Mouse (Mus musculus): ENCODE data around the gene Phlpp2. TPM values are rescaled to one million over a fixed set of nuclear protein-coding genes. Genes with fewer than 3 reads are reported as not detected.

Gene Phlpp2
- total RNA-seq, 2 experiments from 2014 or later = 2.4 to 2.9 TPM

GRCm38 (mm10) chr8:109957167-109958028, 89.1 kb downstream of the Phlpp2 start:
- peak overlapping the region; percentile 46 for H3K4me3 ChIP-seq
- peak overlapping the region; percentile 77 for H3K27ac ChIP-seq
- no peak for DNase-seq
- intact Hi-C loops (cut with DNase I) = no loop called here
- TF ChIP-seq CTCF (IDR thresholded peaks at IDR 0.05) = no peak

GRCm38 (mm10) chr8:109958036-109958655, 89.8 kb downstream of the Phlpp2 start:
- peak overlapping the region; percentile 23 for H3K4me3 ChIP-seq
- intact Hi-C loops (cut with DNase I) = no loop called here
- no peak for DNase-seq
- peak overlapping the region; percentile 77 for H3K27ac ChIP-seq
- TF ChIP-seq CTCF (IDR thresholded peaks at IDR 0.05) = no peak

DNA sequence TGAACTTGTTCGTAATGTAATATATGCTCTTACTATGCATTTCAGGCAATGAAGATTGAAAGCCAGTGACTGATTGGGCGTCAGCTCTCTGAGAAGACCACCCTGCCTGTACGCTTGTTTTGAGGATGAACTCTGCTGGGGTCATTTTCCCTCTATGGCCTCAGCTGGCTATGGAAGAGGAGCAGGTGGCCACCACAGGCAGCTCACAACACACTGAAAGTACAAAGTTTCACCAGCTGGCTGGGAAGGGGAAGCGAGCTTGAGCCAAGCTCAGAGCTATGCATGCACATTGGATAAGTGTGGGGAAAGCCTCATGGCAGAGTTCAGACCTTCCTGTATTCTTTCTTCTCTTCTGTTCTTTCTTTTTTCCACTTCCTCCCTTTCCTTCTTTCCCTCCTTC, 90.8 kb downstream of the Phlpp2 start:
- intact Hi-C loops (cut with DNase I) = no loop called here
- no peak for DNase-seq
- TF ChIP-seq CTCF (IDR thresholded peaks at IDR 0.05) = no peak
- Histone ChIP-seq H3K27ac (no peak overlapping the region), H3K4me3 (no peak overlapping the region)

DNA sequence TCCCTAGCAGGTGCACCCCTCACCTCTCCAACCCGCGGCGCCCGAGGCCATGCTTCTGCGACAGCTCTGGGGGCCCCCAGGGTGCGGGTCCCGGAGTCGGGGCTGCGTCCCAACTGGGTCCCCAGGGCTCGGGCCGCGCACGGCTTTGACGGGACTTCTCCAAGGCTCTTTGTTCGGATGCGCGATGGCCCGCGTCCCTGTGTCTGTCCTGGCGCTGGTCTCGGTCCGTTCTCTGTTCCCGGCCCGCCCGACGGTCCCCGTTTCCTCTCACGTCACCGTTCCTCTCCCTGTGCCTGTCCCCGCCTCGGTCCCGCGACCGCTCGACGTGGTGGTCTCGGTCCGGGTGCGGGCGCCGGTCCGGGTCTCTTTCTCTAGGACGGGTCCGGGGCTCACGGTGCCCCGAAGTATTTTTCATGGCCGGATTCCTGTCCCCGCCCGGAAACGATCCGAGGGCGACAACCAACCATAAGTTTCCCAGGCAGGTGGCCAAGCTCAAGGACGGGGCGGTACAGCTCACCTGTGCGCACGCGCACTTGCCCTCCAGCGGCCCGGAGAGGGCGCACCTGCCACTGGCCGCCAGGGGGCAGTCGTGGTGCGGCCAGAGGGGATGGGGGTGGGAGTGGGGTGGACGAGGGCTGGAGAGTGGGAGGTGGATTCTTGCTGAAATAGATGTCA, 93.5 kb downstream of the Phlpp2 start, which contains the start of gene Marveld3:
Gene Marveld3 (minus strand): TSS at position 511 of the 675 bp plus-strand sequence.
- H3K4me3 ChIP-seq = peak within 1 kb of the TSS; percentile 64
- intact Hi-C loops (cut with DNase I) = no loop called here
- peak; percentile 48 for DNase-seq
- TF ChIP-seq CTCF (IDR thresholded peaks at IDR 0.05) = peak; percentile 64
- H3K27ac ChIP-seq = no peak within 1 kb of the TSS

DNA sequence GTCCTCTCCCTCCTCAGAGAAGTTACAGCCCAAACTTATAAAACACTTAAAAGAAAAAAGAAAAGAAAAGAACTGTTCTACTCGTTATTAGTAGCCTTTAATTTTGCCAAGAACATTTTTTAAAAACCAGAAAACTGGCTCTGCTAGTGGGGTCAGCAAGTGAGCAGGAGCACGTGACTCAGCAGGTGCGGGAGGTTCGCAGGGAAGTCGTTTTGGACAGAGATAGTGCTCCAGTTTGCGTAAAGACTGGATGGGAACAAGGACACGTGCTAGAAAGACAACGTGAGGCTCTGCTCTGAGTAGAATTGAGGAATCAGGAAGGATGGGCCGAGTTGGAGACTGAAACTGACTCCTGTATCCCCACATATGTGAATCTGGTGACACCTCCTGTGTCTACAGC, 94.6 kb downstream of the Phlpp2 start:
- H3K27ac ChIP-seq = no peak overlapping the region
- intact Hi-C loops (cut with DNase I) = no loop called here
- no peak for TF ChIP-seq CTCF (IDR thresholded peaks at IDR 0.05)
- no peak overlapping the region for H3K4me3 ChIP-seq
- no peak for DNase-seq

GRCm38 (mm10) chr8:109963421-109963820, 95.1 kb downstream of the Phlpp2 start:
- no peak for TF ChIP-seq CTCF (IDR thresholded peaks at IDR 0.05)
- H3K27ac ChIP-seq = no peak overlapping the region
- H3K4me3 ChIP-seq = no peak overlapping the region
- DNase-seq = no peak
- intact Hi-C loops (cut with DNase I) = no loop called here

DNA sequence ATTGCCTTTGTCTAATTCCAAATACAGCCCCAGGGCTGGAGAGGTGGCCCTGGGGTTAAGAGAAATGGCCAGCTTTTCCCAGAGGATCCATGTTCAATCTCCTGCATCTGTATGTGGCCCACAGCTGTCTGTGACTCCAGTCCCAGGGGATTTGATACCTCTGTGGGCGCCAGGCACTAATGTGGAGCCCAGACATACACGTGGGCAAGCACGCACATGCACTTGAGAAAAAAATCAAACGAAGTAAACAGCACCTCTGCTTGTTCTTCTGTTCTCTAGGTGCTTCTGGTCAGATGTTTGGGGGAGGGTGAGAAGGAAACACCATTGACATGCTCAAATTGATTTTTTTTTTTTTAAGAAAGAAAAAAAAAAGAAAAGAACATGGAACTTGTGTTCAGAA, 95.8 kb downstream of the Phlpp2 start:
- TF ChIP-seq CTCF (IDR thresholded peaks at IDR 0.05) = no peak
- H3K4me3 ChIP-seq = no peak overlapping the region
- intact Hi-C loops (cut with DNase I) = no loop called here
- DNase-seq = no peak
- H3K27ac ChIP-seq = no peak overlapping the region

GRCm38 (mm10) chr8:109968837-109969236, 100.5 kb downstream of the Phlpp2 start:
- no peak for DNase-seq
- intact Hi-C loops (cut with DNase I) = no loop called here
- Histone ChIP-seq H3K27ac (no peak overlapping the region), H3K4me3 (no peak overlapping the region)
- no peak for TF ChIP-seq CTCF (IDR thresholded peaks at IDR 0.05)

DNA sequence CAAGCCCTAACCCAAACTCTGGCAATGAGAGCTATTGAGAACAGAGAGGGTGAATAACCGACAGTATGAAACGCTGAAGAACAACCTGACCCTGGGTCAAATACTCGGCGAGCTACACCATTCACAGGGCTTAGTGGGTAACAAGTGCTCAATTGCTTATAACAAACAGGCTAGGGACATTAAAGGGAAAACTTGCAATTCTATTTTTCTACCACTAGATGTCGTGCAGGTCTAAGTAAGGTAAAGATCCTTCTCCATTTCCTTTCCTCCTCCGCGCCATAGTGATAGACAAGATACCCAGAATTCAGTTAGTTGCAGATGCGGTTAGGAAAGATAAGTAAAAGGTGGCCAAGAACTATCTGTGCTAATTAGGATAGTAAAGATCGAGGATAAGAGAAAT, 102.0 kb downstream of the Phlpp2 start:
- DNase-seq = no peak
- intact Hi-C loops (cut with DNase I) = loop anchor here (1.0 kb wide), 1 partner anchor 101 kb away; no protein-coding TSS in a partner anchor
- no peak overlapping the region for H3K27ac ChIP-seq
- peak; percentile 78 for TF ChIP-seq CTCF (IDR thresholded peaks at IDR 0.05)
- H3K4me3 ChIP-seq = no peak overlapping the region

GRCm38 (mm10) chr8:109972901-109973300, 104.6 kb downstream of the Phlpp2 start:
- H3K27ac ChIP-seq = no peak overlapping the region
- DNase-seq = no peak
- H3K4me3 ChIP-seq = no peak overlapping the region
- TF ChIP-seq CTCF (IDR thresholded peaks at IDR 0.05) = no peak
- intact Hi-C loops (cut with DNase I) = no loop called here

GRCm38 (mm10) chr8:109979339-109979738, 111.0 kb downstream of the Phlpp2 start:
- Histone ChIP-seq H3K27ac (no peak overlapping the region), H3K4me3 (no peak overlapping the region)
- no peak for TF ChIP-seq CTCF (IDR thresholded peaks at IDR 0.05)
- no peak for DNase-seq
- intact Hi-C loops (cut with DNase I) = no loop called here

- no peak overlapping the region for H3K27ac ChIP-seq
- intact Hi-C loops (cut with DNase I) = no loop called here
- no peak overlapping the region for H3K4me3 ChIP-seq
- no peak for DNase-seq
- TF ChIP-seq CTCF (IDR thresholded peaks at IDR 0.05) = no peak
These were observed 114.2 kb downstream of the Phlpp2 start for GRCm38 (mm10) chr8:109982386-109983105.

All from gastrocnemius, adult 2 months (tissue).